Mouse (Mus musculus): ENCODE results near the gene Rnf144b. TPM values are rescaled to one million over a fixed set of nuclear protein-coding genes. Genes with fewer than 3 reads are reported as not detected.

Gene Rnf144b
- polyA plus RNA-seq, 1 experiment from 2014 or later = 1.0 TPM

- H3K4me2 ChIP-seq (replicated peaks) = no peak overlapping the region
- H3K27ac ChIP-seq = no peak overlapping the region
- H3K4me3 ChIP-seq (replicated peaks) = no peak overlapping the region
- 52% methylated on average over 4 of the region's 4 CpGs for WGBS
- H3K9ac ChIP-seq = no peak overlapping the region
- no peaks in the 10 kb centered on the region for H3K9me3 ChIP-seq
- no peak for ATAC-seq
- H3K36me3 ChIP-seq = no peaks in the 10 kb centered on the region
- H3K27me3 ChIP-seq (replicated peaks) = no peaks in the 10 kb centered on the region
- no peaks in the 10 kb centered on the region for H3K4me1 ChIP-seq (replicated peaks)
These were observed 136.8 kb downstream of the Rnf144b start for GRCm38 (mm10) chr13:47259297-47259696.

- Histone ChIP-seq H3K36me3 (no peaks in the 10 kb centered on the region), H3K27me3 (replicated peaks) (no peaks in the 10 kb centered on the region), H3K4me1 (replicated peaks) (no peaks in the 10 kb centered on the region), H3K27ac (no peak overlapping the region), H3K9ac (no peak overlapping the region), H3K4me2 (replicated peaks) (no peak overlapping the region), H3K9me3 (no peaks in the 10 kb centered on the region), H3K4me3 (replicated peaks) (no peak overlapping the region)
- ATAC-seq = no peak
- WGBS = 60% methylated on average over 2 of the region's 2 CpGs
These were observed 139.5 kb downstream of the Rnf144b start for GRCm38 (mm10) chr13:47261961-47262360.

- H3K36me3 ChIP-seq = no peaks in the 10 kb centered on the region
- H3K4me2 ChIP-seq (replicated peaks) = no peak overlapping the region
- H3K4me3 ChIP-seq (replicated peaks) = no peak overlapping the region
- ATAC-seq = no peak
- H3K27me3 ChIP-seq (replicated peaks) = no peaks in the 10 kb centered on the region
- WGBS = 81% methylated on average over 8 of the region's 8 CpGs
- H3K4me1 ChIP-seq (replicated peaks) = no peaks in the 10 kb centered on the region
- H3K9ac ChIP-seq = no peak overlapping the region
- H3K27ac ChIP-seq = no peak overlapping the region
- no peaks in the 10 kb centered on the region for H3K9me3 ChIP-seq
These were observed 141.9 kb downstream of the Rnf144b start for GRCm38 (mm10) chr13:47264382-47264781.

GRCm38 (mm10) chr13:47266411-47266810, 144.0 kb downstream of the Rnf144b start:
- Histone ChIP-seq H3K9ac (no peak overlapping the region), H3K27me3 (replicated peaks) (no peaks in the 10 kb centered on the region), H3K9me3 (no peaks in the 10 kb centered on the region), H3K4me1 (replicated peaks) (no peaks in the 10 kb centered on the region), H3K4me3 (replicated peaks) (no peak overlapping the region), H3K27ac (no peak overlapping the region), H3K4me2 (replicated peaks) (no peak overlapping the region), H3K36me3 (no peaks in the 10 kb centered on the region)
- 79% methylated on average over 7 of the region's 7 CpGs for WGBS
- no peak for ATAC-seq

- no peaks in the 10 kb centered on the region for H3K9me3 ChIP-seq
- no peaks in the 10 kb centered on the region for H3K27me3 ChIP-seq (replicated peaks)
- H3K4me3 ChIP-seq (replicated peaks) = no peak overlapping the region
- H3K4me2 ChIP-seq (replicated peaks) = no peak overlapping the region
- H3K9ac ChIP-seq = no peak overlapping the region
- ATAC-seq = no peak
- H3K4me1 ChIP-seq (replicated peaks) = peaks cover 2% of the 10 kb centered on the region; the same call in 1 of the 2 replicates
- H3K27ac ChIP-seq = no peak overlapping the region
- 93% methylated on average over 3 of the region's 3 CpGs for WGBS
- H3K36me3 ChIP-seq = no peaks in the 10 kb centered on the region
These were observed 145.8 kb downstream of the Rnf144b start for GRCm38 (mm10) chr13:47268227-47268626.

- Histone ChIP-seq H3K27ac (no peak overlapping the region), H3K27me3 (replicated peaks) (no peaks in the 10 kb centered on the region), H3K4me2 (replicated peaks) (peak overlapping the region; percentile 56), H3K4me3 (replicated peaks) (peak overlapping the region; percentile 9; the same call in 1 of the 2 replicates), H3K9ac (no peak overlapping the region), H3K4me1 (replicated peaks) (peaks cover 15% of the 10 kb centered on the region), H3K36me3 (no peaks in the 10 kb centered on the region), H3K9me3 (no peaks in the 10 kb centered on the region)
- ATAC-seq = peak; percentile 67; the same call in 1 of the 2 replicates
- 15% methylated on average over 8 of the region's 8 CpGs for WGBS
These were observed 150.5 kb downstream of the Rnf144b start for GRCm38 (mm10) chr13:47272928-47273327.

- Histone ChIP-seq H3K36me3 (no peaks in the 10 kb centered on the region), H3K27me3 (replicated peaks) (no peaks in the 10 kb centered on the region), H3K4me2 (replicated peaks) (peak overlapping the region; percentile 56), H3K4me1 (replicated peaks) (peaks cover 15% of the 10 kb centered on the region), H3K9ac (no peak overlapping the region), H3K4me3 (replicated peaks) (peak overlapping the region; percentile 9), H3K9me3 (no peaks in the 10 kb centered on the region), H3K27ac (no peak overlapping the region)
- peak; percentile 44; the same call in 1 of the 2 replicates for ATAC-seq
- 9% methylated on average over 11 of the region's 11 CpGs for WGBS
These were observed 151.0 kb downstream of the Rnf144b start for GRCm38 (mm10) chr13:47273487-47273886.

GRCm38 (mm10) chr13:47274139-47274538, 151.7 kb downstream of the Rnf144b start:
- Histone ChIP-seq H3K9me3 (no peaks in the 10 kb centered on the region), H3K4me3 (replicated peaks) (no peak overlapping the region), H3K27ac (no peak overlapping the region), H3K9ac (no peak overlapping the region), H3K4me2 (replicated peaks) (no peak overlapping the region), H3K36me3 (no peaks in the 10 kb centered on the region), H3K4me1 (replicated peaks) (peaks cover 15% of the 10 kb centered on the region), H3K27me3 (replicated peaks) (no peaks in the 10 kb centered on the region)
- no peak for ATAC-seq
- WGBS = 47% methylated on average over 3 of the region's 3 CpGs

- Histone ChIP-seq H3K27ac (no peak overlapping the region), H3K4me1 (replicated peaks) (peaks cover 15% of the 10 kb centered on the region), H3K9ac (no peak overlapping the region), H3K4me2 (replicated peaks) (peak overlapping the region; percentile 19; the same call in 1 of the 2 replicates), H3K4me3 (replicated peaks) (no peak overlapping the region), H3K27me3 (replicated peaks) (no peaks in the 10 kb centered on the region), H3K36me3 (no peaks in the 10 kb centered on the region), H3K9me3 (no peaks in the 10 kb centered on the region)
- WGBS = 18% methylated on average over 13 of the region's 13 CpGs
- no peak for ATAC-seq
These were observed 154.8 kb downstream of the Rnf144b start for GRCm38 (mm10) chr13:47277000-47277823.

- Histone ChIP-seq H3K36me3 (no peaks in the 10 kb centered on the region), H3K4me3 (replicated peaks) (no peak overlapping the region), H3K27ac (no peak overlapping the region), H3K27me3 (replicated peaks) (no peaks in the 10 kb centered on the region), H3K4me2 (replicated peaks) (peak overlapping the region; percentile 19; the same call in 1 of the 2 replicates), H3K9me3 (no peaks in the 10 kb centered on the region), H3K4me1 (replicated peaks) (peaks cover 15% of the 10 kb centered on the region), H3K9ac (no peak overlapping the region)
- ATAC-seq = no peak
- 20% methylated on average over 5 of the region's 5 CpGs for WGBS
These were observed 155.4 kb downstream of the Rnf144b start for GRCm38 (mm10) chr13:47277824-47278290.

- H3K4me2 ChIP-seq (replicated peaks) = no peak overlapping the region
- 65% methylated on average over 3 of the region's 3 CpGs for WGBS
These were observed 159.8 kb downstream of the Rnf144b start for GRCm38 (mm10) chr13:47282221-47282620.

GRCm38 (mm10) chr13:47288449-47288848, 166.0 kb downstream of the Rnf144b start:
- Histone ChIP-seq H3K4me3 (replicated peaks) (no peak overlapping the region), H3K36me3 (no peaks in the 10 kb centered on the region), H3K9me3 (no peaks in the 10 kb centered on the region), H3K27ac (no peak overlapping the region), H3K27me3 (replicated peaks) (no peaks in the 10 kb centered on the region), H3K9ac (no peak overlapping the region), H3K4me2 (replicated peaks) (no peak overlapping the region), H3K4me1 (replicated peaks) (no peaks in the 10 kb centered on the region)
- WGBS = 41% methylated on average over 4 of the region's 4 CpGs
- peak; percentile 73; the same call in 1 of the 2 replicates for ATAC-seq

More at GRCm38 (mm10) chr13:47282221-47282620, 159.8 kb downstream of the Rnf144b start:
- H3K4me1 ChIP-seq (replicated peaks) = peaks cover 4% of the 10 kb centered on the region; the same call in 1 of the 2 replicates
- no peaks in the 10 kb centered on the region for H3K36me3 ChIP-seq
- H3K27ac ChIP-seq = no peak overlapping the region
- no peak overlapping the region for H3K4me3 ChIP-seq (replicated peaks)
- no peak for ATAC-seq
- H3K9ac ChIP-seq = no peak overlapping the region
- no peaks in the 10 kb centered on the region for H3K9me3 ChIP-seq
- H3K27me3 ChIP-seq (replicated peaks) = no peaks in the 10 kb centered on the region

GRCm38 (mm10) chr13:47296465-47296864, 174.0 kb downstream of the Rnf144b start:
- Histone ChIP-seq H3K27me3 (replicated peaks) (no peaks in the 10 kb centered on the region), H3K36me3 (no peaks in the 10 kb centered on the region), H3K4me2 (replicated peaks) (no peak overlapping the region), H3K4me1 (replicated peaks) (no peaks in the 10 kb centered on the region), H3K4me3 (replicated peaks) (no peak overlapping the region), H3K9me3 (no peaks in the 10 kb centered on the region), H3K9ac (no peak overlapping the region), H3K27ac (no peak overlapping the region)
- 81% methylated on average over 8 of the region's 8 CpGs for WGBS
- no peak for ATAC-seq
